Mouse (Mus musculus): ENCODE measurements around the gene Ifna15.
"Not testable (repeated sequence)": the region's sequence is repeated elsewhere in the genome, so short reads cannot be mapped to it uniquely, and the experiment has no call there.

Gene Ifna15

DNA sequence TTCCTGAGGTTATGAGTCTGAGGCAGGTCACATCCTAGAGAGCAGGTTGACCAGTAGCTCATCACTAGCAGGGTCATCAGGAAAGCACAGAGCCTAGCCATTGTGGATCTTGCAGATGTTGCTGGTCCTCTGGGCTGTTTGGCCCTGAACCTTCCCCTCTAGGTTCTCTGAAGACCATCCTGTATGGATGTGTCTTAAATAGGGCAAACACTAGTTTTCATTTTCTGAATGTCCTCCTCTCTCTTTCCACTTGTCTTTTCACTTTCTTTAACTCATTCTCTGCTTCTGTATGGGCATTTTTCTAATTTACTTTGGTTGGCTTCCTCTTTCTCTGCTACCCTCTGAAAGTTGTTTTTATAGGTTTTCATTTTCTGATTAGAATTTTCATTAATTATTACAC, at the start of gene Ifna15:
Gene Ifna15 (minus strand): TSS at position 101 of the 400 bp plus-strand sequence.
- DNase-seq (ENCODE audit: low read depth): not testable (repeated sequence)

DNA sequence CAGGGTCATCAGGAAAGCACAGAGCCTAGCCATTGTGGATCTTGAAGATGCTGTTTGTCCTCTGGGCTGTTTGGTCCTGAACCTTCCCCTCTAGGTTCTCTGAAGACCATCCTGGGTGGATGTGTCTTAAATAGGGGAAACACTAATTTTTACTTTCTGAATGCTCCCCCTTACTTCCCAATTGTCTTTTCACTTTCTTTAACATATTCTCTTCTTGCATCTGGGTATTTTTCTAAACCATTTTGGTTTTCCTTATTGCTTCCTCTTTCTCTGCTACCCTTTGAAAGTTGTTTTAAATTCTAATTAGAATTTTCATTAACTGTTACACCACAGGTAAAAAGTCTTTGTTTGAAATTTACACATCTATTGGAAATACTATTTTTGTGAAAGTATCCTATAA, 45.2 kb upstream of the Ifna15 start, which contains the start of gene Ifna12:
Gene Ifna12 (minus strand): TSS at position 101 of the 400 bp plus-strand sequence.
- no peak for DNase-seq (ENCODE audit: low read depth)

DNA sequence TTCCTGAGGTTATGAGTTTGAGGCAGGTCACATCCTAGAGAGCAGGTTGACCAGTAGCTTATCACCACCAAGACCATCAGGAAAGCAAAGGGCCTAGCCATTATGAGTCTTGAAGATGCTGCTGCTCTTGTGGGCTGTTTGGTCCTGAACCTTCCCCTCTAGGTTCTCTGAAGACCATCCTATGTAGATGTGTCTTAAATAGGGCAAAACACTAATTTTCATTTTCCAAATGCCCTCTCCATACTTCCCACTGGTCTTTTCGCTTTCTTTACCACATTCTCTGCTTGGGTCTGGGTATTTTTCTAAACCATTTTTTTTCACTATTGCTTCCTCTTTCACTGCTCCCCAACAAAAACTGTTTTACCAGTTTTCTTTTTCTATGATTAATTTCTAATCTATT, 34.2 kb upstream of the Ifna15 start, which contains the start of gene Ifna9:
Gene Ifna9 (minus strand): TSS at position 101 of the 400 bp plus-strand sequence.
- no peak for DNase-seq (ENCODE audit: low read depth)

DNA sequence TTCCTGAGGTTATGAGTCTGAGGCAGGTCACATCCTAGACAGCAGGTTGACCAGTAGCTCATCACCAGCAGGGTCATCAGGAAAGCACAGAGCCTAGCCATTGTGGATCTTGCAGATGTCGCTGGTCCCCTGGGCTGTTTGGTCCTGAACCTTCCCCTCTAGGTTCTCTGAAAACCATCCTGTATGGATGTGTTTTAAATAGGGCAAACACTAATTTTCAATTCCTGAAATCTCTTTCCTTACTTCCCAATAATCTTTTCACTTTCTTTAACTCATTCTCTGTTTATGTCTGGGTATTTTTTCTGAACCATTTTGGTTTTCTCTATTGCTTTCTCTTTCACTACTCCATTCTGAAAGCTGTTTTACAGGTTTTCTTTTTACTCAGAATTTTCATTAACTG, 13.7 kb upstream of the Ifna15 start, which contains the start of gene Ifna14:
Gene Ifna14 (minus strand): TSS at position 101 of the 400 bp plus-strand sequence.
- no peak for DNase-seq (ENCODE audit: low read depth)

DNA sequence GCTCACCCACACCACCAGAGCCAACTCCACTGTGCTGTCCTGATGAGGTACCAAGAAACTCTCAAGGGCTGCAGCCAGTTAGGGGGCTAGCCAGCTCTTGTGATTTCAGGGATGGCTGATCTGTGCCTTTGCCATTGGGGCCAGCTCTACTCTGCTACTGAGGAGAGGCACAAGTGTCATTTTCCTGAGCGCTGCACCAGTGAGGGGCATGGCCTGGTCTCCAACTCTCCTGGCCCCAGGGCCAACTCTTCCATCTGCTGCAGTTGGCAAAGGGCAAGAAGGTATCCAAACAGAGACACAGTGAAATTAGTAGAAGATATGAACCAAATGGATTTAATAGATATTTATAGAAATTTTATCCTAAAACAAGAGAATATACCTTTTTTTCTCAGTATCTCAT, 3.7 kb upstream of the Ifna15 start:
- DNase-seq (ENCODE audit: low read depth): no peak

DNA sequence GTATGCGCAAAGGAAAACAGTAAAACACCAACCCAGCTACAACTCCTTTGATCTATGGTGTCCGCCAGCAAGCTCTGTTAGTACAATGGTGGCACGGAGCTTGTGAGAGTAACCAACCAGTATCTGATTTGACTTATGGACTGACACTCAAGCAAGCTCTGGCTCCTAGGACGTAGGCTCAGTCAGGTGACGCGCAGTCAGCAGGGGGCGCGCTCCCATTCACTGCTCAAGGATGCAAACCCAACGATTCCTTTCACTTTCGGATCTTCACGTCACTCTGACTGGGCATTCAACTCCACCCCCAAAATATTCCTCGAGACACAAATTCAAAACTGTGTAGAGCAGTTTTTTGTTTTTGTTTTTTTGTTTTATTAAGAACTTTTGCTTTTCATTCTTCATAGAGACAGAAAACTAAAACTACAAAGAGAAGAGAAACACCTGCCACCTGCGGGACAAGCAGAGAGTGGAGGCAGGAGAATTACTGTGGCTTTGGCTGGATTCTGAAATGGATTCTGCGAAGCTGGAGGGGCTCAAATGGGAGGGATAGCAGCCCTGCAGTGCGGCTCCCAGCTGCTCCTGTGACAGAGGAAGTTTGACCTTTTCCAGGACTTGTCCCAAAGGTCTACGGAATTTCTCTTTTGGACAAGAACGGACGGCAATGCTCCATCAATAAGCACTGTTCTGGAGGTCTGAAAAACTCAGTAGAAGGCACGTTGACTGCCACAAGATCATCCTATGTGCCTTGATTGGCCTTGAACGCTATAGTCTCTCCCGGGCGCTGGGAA, 7.7 kb downstream of the Ifna15 start:
- DNase-seq (ENCODE audit: low read depth): peak; percentile 62

DNA sequence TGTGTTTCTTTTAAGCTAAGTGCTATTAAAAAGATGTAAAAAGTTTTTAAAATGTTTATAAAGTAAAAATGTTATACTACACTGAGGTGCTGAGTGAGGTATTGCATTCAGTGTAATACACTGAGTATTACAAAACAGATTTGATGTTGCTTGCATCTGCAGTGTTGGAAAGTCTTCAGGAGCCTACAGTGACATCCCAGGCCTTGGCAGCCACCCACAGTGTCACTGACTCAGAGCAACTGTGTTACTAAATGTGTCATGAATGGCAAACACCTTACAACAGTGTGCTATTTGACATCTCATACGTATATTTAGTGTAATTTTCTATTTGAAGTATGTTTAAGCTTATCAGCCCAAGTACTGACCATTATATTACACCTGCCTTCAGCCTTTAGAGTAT, 10.1 kb downstream of the Ifna15 start:
- DNase-seq (ENCODE audit: low read depth): no peak

DNA sequence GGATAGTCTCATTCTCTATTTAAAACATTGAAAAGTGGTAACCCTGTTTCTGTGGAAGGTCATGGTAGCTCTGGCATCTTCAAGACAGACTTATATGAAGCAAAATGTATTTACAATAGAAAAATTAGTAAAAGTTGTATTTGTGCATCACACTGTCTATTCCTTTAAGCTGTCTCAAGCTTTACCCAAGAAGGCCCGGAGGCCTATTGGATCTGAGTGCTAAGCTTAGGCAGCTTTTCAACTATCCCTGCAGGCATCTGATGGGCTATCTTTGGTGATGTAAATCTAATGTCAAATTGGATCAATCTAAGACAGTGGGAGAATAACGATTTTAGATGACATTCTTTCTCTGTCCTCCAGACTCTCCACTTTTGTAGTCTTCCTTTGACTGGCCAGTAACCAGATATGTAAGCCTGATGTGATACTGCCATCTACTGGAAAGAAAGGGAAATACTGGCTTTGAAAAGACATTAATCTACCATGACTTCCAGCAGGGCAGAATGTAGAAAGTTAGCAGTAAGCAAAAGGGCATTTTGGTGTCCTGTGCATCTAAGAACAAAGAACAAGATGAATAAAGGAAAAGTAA, 14.3 kb downstream of the Ifna15 start:
- peak; percentile 41 for DNase-seq (ENCODE audit: low read depth)

DNA sequence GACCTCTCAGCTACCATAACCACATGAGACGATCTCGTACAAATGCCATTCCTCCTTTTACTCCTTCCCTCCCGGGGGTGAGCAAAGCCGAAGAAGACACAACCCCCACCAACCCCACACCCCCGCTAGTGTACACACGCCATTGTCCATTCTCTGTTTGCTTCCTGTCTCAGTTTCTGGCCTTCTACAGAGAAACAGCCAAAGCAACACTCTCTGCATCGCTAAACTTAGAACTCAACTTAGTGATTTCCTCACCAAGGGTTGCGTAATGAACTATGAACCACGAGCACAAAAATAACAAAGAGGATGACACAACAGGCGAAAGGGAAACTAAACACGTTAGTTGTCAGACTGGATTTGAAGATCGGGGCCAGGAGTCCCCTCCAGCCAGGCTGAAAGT, 20.7 kb downstream of the Ifna15 start:
- DNase-seq (ENCODE audit: low read depth): peak; percentile 68

DNA sequence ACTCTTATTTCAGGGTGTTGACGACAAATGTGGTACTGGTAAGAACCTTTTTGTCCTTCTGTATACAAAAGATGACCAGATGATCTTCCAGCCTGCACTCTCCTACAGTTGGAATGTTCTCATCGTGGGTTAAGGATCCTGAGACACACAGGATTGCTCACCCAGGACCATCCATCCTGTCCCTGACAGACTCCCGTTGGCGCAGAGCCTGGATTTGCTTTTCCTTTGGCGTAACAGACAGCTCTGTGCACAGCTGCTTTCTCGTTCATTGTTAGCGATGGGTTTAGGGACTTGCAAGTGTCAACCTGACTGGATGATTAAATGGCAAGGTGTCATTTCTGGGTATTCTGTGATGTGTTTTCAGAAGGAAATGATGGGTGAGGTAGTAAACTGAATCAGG, 21.4 kb downstream of the Ifna15 start:
- no peak for DNase-seq (ENCODE audit: low read depth)

DNA sequence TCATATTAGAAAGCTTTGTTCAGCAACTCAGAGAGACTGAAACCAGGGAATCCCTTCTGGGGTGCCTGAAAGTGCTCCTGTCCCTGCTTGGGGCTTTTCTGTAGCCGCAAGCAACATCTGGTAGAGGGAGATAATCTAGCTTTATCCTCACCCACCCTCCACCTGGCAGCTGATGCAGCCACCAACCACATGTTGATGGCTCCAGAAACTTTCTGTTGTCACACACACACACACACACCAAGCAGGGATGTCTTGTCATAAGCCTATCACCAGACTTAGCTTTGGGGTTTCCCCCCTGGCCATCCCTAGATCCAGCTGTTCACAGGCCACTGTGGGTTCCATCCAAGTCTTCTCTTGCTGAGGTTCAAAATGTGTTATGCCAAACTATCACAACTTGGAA, 22.3 kb downstream of the Ifna15 start:
- no peak for DNase-seq (ENCODE audit: low read depth)

DNA sequence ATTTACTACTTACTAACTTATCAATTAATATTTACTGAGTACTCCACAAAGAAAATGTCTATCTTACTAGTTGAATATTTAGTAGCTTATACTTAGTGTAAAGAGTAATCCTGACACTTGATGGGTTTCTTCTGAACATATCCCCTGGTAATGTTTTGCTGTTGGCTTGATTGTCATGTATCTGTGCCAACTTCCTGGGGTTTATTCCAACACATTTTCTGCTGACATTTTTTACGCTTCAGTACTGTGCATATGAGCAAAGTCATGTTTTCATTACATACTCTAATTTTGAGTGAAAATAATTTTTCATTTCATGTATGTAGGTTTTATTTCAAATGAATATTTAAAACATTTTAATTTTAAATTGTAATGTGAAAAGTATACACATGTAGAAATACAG, 23.1 kb downstream of the Ifna15 start:
- no peak for DNase-seq (ENCODE audit: low read depth)

DNA sequence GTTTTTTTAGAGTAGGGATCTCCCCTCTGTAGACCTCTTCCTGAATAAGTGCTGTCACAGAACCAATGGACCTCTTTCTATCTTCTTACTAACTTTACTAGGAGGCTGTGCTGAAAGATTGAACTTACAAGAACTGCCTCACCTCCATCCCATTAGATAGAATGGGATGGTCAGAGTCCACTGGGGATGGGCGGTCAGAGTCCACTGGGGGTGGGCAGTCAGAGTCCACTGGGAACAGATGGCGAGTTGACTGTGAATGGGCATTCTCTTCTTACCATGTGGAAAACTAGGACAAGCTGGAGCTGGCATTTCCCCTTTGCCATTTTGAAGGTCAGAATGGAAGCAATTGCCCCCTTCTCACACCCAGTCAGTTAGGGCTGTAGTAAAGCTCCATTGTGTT, 24.5 kb downstream of the Ifna15 start:
- DNase-seq (ENCODE audit: low read depth): no peak

DNA sequence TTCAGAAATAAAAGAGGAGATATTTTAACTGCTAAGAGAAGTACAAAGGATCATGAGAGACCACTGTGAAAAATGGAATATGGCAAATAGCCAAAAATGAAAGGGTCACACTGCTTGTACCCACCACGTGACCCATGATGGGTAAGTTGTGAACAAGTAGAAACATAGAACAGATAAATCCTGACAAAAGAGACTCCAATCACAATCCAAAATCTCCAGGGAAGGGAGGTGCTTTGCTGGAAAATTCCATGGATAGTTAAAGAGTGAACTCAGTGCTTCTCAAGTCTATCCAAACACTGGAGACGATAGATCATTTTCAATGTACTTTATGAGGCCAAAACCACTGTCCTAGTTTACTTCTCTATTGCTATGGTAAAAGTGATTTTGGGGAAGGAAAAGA, 27.2 kb downstream of the Ifna15 start:
- DNase-seq (ENCODE audit: low read depth): no peak

DNA sequence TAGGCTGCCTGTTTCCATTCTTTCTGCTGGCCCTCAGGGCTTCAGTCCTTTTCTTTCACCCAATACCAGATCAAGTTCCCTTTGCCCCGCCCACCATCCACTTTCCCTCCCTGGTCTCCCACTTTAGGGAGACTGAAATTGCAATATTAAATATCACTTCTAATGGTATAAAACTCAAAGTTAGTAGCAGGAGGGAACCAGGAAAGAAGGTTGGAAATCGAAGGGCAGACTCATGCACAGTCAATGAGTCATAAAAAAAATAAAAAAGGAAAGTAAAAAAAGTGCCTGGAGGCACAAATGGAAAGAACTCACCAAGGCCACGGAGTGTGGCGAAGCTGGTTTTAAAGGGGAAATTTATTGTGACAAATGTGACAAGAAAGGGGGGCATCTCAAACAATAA, 27.8 kb downstream of the Ifna15 start:
- DNase-seq (ENCODE audit: low read depth): no peak

DNA sequence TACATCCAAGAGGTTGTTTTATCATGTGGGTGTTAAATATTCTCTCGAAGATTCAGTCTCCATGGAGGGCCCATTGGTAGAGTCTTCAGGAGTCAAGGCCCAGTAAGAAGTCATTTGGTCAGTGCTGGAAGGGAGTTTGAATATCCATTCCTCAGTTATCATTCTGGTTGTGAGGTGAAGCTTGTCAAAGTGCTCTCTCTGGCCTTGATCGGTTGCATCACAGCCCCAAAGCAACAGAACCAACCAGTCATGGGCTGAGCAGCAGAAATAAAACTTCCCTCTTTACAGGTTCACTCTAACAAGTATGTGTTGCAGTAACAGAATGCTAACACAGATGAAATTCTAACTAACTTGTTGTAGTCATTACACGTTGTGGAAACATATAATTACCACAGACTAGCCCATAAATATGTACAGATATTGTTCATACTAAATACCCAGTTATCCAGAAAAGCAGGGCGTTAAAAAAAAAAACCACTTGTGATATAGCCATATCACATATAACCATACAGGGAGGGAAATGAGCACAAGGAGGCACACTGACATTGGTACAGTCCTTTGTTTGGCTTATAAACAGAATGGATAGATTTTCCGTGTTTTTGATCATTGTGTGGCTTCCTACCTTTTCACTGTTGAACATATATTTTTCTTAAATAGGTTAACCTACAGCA, 31.5 kb downstream of the Ifna15 start:
- DNase-seq (ENCODE audit: low read depth): no peak

DNA sequence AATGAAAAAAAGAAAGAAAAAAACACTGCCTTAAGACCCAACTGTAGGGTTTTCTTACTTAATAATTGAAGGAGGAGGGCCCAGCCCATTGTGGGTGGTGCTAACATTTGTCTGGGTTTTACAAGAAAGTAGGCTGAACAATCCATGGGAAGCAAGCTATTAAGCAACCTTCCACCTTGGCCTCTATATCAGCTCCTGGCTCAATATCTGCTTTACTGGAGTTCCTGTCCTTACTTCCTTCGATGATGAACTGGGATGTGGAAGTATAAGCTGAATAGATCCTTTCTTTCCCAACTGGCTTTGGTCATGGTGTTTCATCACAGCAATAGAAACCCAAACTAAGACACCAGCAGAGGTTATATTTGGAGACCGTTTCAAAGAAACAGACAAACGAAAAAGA, 32.7 kb downstream of the Ifna15 start:
- DNase-seq (ENCODE audit: low read depth): no peak

DNA sequence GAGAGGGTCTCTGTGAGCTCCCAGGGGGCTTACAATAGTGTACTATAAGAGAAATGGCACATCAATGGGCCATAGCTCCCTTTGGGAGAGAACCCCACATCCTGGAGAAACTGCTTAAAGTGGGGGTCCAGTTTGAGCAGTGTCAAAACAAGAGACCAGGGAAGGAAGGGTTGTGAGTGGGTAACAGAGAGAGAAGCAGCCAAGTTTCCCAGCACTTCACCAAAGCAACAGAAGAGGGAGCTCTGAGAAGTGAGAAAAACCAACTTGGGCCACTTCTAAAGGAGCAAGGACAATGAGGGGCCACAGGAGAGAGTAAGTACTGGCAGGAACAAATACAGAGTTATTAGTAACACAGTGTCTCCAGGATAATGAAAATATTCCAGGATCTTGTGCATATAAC, 34.8 kb downstream of the Ifna15 start:
- no peak for DNase-seq (ENCODE audit: low read depth)

DNA sequence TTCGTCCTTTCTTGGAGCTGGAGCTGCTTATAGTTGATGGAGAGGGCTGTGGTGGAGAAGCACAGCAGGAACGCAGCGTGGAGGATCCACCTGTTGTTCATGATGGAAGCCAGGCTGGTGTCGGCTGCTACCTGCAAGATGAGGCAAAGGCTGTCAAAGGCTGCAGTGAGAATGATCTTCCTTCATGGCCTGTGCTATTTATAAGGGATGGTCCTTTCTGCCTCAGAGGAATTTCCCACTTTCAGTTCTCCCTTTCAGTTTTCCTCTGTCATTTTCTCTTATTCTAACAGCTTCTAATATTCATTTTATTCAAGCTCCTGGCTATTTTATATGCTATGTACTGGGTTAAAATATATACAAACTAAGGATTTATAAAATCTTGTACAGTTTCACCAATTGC, 35.4 kb downstream of the Ifna15 start, which contains the start of gene Ifnb1:
Gene Ifnb1 (minus strand): TSS at position 101 of the 400 bp plus-strand sequence.
- no peak for DNase-seq (ENCODE audit: low read depth)

DNA sequence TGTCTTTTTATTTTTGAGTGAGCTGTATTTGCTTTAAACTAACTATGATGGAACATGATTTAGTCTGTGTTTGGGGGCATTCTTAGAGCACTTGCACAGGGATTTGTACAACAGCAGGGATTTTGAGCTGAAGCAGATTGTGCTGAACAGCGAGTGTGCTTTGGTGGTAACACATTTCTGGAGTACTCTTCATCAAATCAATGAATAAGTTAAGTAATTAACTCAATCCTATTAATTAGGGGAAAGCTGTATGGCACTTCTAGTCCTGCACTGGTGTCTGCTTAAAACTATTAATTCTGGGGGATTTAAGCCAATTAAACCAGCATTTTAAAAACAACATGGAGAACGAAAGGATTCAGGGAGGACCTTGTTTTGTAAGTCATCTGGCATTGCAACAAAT, 40.1 kb downstream of the Ifna15 start:
- DNase-seq (ENCODE audit: low read depth): no peak

DNA sequence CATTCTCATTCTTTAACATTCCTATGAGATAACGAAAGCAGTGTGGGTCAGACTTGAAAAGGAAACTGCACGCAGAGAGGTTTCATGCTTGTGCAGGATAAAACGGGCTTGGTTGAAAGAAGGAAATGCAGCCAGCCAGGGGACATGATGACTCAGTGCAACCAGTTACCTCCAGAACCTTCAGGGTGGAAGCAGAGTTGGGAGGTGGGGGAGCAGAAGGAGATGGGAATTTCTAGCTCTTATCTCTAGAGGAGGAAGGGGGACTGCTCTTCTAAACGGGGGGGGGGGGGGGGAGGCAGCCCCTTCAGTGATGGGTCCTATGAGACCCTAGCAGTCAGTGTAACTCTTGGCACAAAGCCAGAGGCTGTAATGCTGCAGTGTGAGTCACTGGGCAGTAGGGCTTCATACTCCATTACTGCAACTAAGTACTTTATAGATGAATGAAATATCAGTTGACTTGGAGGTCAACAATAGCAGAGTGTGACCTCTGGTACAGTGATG, 42.3 kb downstream of the Ifna15 start:
- peak; percentile 58 for DNase-seq (ENCODE audit: low read depth)

DNA sequence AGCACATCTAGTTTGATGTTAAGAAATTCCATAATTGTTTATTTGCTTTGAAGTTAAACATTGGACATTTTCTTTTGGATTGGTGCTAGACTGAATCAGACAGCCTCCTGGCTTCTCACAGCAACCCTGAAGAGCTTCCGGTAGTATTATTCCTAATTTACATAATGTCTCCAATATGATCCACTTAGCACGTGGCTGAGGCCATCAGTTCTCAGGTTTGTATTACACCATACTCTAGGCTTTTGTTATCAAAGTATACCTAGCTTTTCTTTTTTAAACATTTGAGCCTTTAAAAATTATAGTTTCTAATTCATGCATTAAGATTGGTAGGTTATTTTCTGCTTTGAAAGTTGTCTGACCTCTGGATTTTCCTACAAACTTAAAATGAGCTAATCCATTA, 42.8 kb downstream of the Ifna15 start:
- no peak for DNase-seq (ENCODE audit: low read depth)

DNA sequence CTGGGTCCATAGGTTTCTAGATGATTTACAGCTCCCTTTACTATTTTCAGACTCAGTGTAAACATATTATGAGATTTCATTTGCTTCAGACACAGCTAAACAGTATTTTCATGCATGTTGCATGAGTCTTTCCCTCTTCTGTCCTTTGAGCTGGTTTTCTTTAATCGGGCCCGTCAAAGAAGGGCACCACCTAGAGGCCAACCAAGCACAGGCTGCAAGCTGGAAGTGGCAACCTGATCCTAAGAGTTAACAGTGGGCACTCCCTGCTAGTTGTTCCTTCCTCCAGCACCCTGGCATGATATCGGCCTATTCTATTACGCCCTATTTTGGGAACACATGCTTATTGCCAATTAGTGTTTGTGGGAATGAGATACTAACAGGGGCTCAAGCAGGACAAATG, 43.6 kb downstream of the Ifna15 start:
- DNase-seq (ENCODE audit: low read depth): no peak
